Mouse (Mus musculus) lung, embryonic 16.5 days (tissue): ENCODE data around the gene Tead1. TPM values are rescaled to one million over a fixed set of nuclear protein-coding genes. Genes with fewer than 3 reads are reported as not detected.

Source experiments
- ATAC-seq: fragments of 200-750 bp; cut with Nextera tagmentation; 2 replicates; pipeline ENCODE4 v1.8.0; 2017; ENCODE audit warnings: low read depth, mild to moderate bottlenecking, moderate library complexity
- H3K27ac ChIP-seq: fragments of 300-500 bp; sonication (generic); 2 replicates; pipeline ENCODE4 v1.5.1; 2014; ENCODE audit warnings: mild to moderate bottlenecking, control low read depth, low read length
- H3K27me3 ChIP-seq: fragments of 300-500 bp; sonication (generic); 2 replicates; pipeline ENCODE4 v1.6.1; 2014; ENCODE audit warnings: low read depth, low read length, mixed read lengths; ENCODE audit not compliant: control insufficient read depth, insufficient read depth
- H3K36me3 ChIP-seq: fragments of 300-500 bp; sonication (generic); 2 replicates; pipeline ENCODE4 v1.6.1; 2014; ENCODE audit warnings: low read length; ENCODE audit not compliant: control insufficient read depth, insufficient read depth
- H3K4me1 ChIP-seq: fragments of 300-500 bp; sonication (generic); replicated peaks from 2 replicates; pipeline ENCODE4 v1.6.1; 2014; ENCODE audit warnings: low read length, mixed read lengths; ENCODE audit not compliant: control insufficient read depth, insufficient read depth
- H3K4me2 ChIP-seq: fragments of 300-500 bp; sonication (generic); 2 replicates; pipeline ENCODE4 v1.6.1; 2014; ENCODE audit warnings: low read depth, low read length, control low read depth
- H3K4me3 ChIP-seq: fragments of 300-500 bp; sonication (generic); 2 replicates; pipeline ENCODE4 v1.5.1; 2014; ENCODE audit warnings: mild to moderate bottlenecking, low read length, control low read depth
- H3K9ac ChIP-seq: fragments of 300-500 bp; sonication (generic); 2 replicates; pipeline ENCODE4 v1.6.1; 2014; ENCODE audit warnings: low read length, control low read depth
- H3K9me3 ChIP-seq: fragments of 300-500 bp; sonication (generic); 2 replicates; pipeline ENCODE4 v1.6.1; 2016; ENCODE audit warnings: low read length; ENCODE audit not compliant: control insufficient read depth
- WGBS: fragments of 180-500 bp; shearing (Covaris S2); extraction: QIAGEN DNeasy Blood & Tissue Kit; methylation state at CpG from one replicate; pipeline ENCODE4 v1.1.7; 2014; 5-methylcytosine and 5-hydroxymethylcytosine counted together
- polyA plus RNA-seq: library from polyadenylated mRNA; unstranded; fragments of >200 nt; fragmentation: Nextera tagmentation; extraction: Ambion mirVana; gene quantifications from 2 replicates; pipeline ENCODE4 v1.2.1, GENCODE M21; 2015

The Tead1 gene
- polyA plus RNA-seq, 1 experiment from 2014 or later: 20.1 TPM

DNA sequence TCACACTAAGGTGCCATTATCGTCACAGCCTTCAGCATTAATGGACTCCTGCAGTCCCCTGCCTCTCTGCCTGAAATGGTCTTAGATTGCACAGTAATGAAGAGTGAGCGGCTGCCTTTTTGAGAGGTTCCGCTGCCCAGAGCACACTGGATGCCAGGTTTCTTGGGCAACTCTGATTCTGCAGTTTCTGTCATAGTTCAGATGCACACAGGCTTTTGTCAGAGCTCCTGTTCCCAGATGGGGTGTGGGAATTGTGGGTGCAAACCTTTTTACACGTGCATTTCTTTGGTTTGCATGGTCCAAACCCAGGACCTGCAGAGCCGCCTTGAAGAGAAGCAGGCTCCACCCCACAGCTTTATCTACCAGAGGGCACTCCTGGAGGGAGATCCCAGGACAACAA lies 19.3 kb upstream of the Tead1 start:
- Histone ChIP-seq H3K4me3 (no peak overlapping the region), H3K4me1 (peaks cover 39% of the 10 kb centered on the region), H3K9me3 (no peaks in the 10 kb centered on the region), H3K27ac (peak overlapping the region; percentile 18; the same call in 1 of the 2 replicates), H3K36me3 (no peaks in the 10 kb centered on the region), H3K9ac (no peak overlapping the region), H3K4me2 (no peak overlapping the region), H3K27me3 (no peaks in the 10 kb centered on the region)
- WGBS: 49% methylated on average over 5 of the region's 5 CpGs
- no peak for ATAC-seq

DNA sequence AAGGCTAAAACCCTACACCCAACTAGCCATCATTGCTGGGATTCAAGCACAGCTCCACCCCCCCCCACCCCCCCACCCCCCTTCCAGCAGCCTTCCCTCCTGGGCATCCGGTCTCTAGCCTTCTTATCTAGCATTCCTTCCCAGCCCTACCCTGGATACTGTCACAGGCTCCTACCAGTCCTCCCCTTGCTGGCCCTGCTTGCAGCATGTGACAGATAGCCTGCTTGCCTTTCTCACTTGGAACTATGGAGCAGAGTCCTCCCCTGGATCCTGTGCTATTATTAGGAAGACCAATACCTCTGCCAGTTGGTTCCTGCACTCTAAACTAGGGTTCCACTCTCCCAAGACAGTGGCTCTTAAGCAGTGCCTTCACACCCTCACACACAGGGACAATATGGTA lies 18.8 kb upstream of the Tead1 start:
- Histone ChIP-seq H3K36me3 (no peaks in the 10 kb centered on the region), H3K4me2 (no peak overlapping the region), H3K4me3 (no peak overlapping the region), H3K27me3 (no peaks in the 10 kb centered on the region), H3K9ac (no peak overlapping the region), H3K27ac (no peak overlapping the region), H3K4me1 (peaks cover 39% of the 10 kb centered on the region), H3K9me3 (no peaks in the 10 kb centered on the region)
- WGBS: 0% methylated on average over 1 of the region's 1 CpGs
- peak; percentile 42; the same call in 1 of the 2 replicates for ATAC-seq

DNA sequence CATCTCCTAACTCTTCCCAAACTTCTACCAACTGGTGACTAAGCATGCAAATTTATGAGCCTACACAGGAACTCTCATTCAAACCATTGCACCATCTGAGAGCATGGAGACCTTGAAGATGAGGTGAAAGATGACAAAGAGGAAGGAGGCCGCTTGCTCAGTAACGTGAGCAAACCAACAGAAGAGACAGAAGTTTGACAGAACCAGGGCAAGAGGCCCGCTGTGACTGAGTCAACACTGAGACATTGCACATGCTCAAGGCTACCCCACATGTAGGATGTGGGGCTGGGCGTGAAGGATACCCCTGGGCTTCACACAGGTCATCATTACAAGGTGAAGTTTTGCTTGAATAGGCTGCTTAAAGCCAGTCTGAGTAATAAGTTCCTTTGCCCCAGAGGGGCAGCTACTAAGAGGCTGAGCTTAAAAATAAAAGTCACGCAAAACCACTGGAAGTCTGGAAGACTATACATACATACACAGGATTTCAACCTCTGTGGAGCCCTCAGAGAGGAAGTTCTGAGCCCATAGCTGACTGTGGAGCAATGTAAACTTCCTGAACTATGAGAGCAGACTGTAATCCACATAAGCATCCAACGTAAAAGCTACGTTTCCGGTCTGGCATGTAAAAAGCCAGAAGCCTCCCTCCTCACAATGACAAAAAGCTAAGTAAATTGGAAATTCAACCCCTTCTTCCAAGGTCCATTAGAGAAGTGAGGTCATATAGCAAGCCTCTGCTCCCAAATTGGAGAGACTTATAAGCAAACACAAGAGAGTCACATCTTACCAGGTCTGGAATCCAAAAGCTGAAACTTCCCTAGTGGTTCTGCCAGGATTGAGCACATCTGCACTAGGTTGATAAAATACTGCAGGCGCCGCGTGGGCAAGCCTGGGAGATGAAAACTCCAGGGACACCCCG lies 16.5 kb upstream of the Tead1 start:
- Histone ChIP-seq H3K4me1 (peaks cover 28% of the 10 kb centered on the region), H3K4me3 (peak overlapping the region; percentile 26; the same call in 1 of the 2 replicates), H3K36me3 (no peaks in the 10 kb centered on the region), H3K9me3 (no peaks in the 10 kb centered on the region), H3K4me2 (peak overlapping the region; percentile 50), H3K27ac (peak overlapping the region; percentile 96), H3K9ac (peak overlapping the region; percentile 53), H3K27me3 (no peaks in the 10 kb centered on the region)
- 21% methylated on average over 12 of the region's 12 CpGs for WGBS
- peak; percentile 59 for ATAC-seq

DNA sequence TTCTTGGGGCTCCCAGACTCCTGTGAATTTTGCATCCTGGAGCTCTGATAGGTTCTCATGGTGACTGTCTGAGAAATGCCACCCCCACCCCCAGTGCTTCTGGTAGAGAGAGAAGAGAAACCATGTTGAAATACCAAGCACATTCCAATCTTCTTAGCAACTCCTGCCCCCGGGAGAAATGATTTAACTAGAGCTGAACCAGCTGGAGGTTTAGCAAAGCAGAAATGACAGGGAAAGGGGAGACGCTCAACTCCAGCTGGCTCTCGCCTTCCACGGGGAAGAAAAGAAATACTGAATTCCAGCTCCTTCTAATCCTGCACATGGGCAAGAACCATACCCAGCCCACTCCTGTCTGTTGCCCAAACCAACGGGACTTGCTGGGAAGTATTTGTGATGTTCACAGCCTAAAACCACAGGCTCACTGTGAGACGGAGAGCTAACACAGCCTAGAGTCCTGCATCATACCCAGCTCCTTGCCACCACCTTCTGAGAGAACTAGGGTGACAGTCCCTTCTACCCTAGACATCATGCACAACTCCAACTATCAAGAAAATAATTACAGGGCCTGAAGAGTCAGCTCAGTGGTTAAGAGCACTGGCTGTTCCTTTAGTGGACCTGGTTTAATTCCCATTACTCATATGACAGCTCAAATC lies 15.7 kb upstream of the Tead1 start:
- no peaks in the 10 kb centered on the region for H3K36me3 ChIP-seq
- H3K27ac ChIP-seq: peak overlapping the region; percentile 96
- peak overlapping the region; percentile 53 for H3K9ac ChIP-seq
- H3K4me1 ChIP-seq: peaks cover 28% of the 10 kb centered on the region
- ATAC-seq: peak; percentile 90
- no peaks in the 10 kb centered on the region for H3K9me3 ChIP-seq
- WGBS: 13% methylated on average over 6 of the region's 6 CpGs
- H3K27me3 ChIP-seq: no peaks in the 10 kb centered on the region
- peak overlapping the region; percentile 26; the same call in 1 of the 2 replicates for H3K4me3 ChIP-seq
- peak overlapping the region; percentile 50 for H3K4me2 ChIP-seq

DNA sequence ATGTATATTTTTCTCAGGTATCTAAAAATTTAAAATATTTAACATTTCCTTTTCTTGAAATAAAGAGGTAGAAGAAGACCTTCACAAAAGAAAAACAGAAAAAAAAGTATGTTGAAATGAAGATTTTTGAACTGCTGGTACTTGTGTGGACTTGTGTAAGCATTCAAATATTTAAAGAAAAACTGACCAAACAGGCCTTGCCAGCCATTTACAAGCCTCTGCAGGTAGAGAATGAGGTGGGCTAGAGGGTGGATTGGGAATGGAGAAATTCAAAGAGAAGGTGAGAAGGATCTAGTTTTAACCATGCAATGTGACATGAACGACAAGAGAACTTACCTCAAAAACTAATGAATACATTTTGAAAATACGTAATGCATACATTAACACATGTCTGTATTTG lies 9.1 kb upstream of the Tead1 start:
- H3K4me3 ChIP-seq: no peak overlapping the region
- WGBS: 61% methylated on average over 2 of the region's 2 CpGs
- no peak overlapping the region for H3K4me2 ChIP-seq
- H3K4me1 ChIP-seq: no peaks in the 10 kb centered on the region; the same call in 1 of the 2 replicates
- H3K27me3 ChIP-seq: no peaks in the 10 kb centered on the region
- H3K27ac ChIP-seq: peak overlapping the region; percentile 67
- ATAC-seq: no peak; the same call in 1 of the 2 replicates
- H3K36me3 ChIP-seq: no peaks in the 10 kb centered on the region
- H3K9ac ChIP-seq: no peak overlapping the region
- H3K9me3 ChIP-seq: 0 out of 2 replicates have a peak, but pooled peaks cover 2% of the 10 kb centered on the region

DNA sequence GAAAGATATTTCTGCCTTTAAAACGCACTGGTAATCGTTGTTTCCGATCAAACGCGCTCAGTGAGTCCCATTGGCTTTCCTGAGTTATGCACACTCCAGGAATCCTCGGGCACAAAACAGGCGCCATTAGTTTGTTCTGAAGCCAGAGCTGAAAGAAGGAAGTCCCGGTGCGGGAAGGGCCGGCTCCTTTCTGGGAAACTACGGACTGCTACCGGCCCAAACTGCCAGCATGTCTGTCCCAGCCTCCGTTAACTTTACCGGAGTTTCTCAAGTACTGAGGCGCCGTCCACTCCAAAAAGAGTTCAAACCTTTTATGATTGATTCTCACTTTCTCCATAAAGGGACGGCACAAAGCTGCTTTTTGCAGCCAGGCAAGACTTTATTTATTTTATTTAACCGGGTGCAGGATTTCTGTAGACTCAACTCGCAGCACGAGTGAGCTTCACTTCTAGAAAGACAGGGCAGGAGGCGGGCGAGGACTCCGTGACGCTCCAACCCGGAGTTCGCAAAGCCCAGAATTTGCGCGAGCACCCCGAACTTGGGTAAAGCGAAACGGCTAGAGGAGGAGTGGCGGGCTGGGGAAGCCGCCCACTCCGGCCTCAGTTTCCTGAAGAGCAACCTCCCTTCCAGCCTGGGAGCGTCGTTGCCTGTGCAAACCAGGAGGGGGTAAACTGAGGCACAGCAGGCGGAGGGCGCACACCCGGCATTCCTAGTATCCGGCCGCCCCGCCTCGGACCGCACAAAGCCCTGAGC lies 524 bp upstream of the Tead1 start:
- Histone ChIP-seq H3K4me2 (peak overlapping the region; percentile 65), H3K9me3 (0 out of 2 replicates have a peak, but pooled peaks cover 4% of the 10 kb centered on the region), H3K36me3 (no peaks in the 10 kb centered on the region), H3K27ac (peak overlapping the region; percentile 99), H3K9ac (peak overlapping the region; percentile 96), H3K4me1 (peaks cover 6% of the 10 kb centered on the region), H3K27me3 (no peaks in the 10 kb centered on the region), H3K4me3 (peak overlapping the region; percentile 71)
- ATAC-seq: peak; percentile 76
- WGBS: under 1% methylated on average over 44 of the region's 44 CpGs

DNA sequence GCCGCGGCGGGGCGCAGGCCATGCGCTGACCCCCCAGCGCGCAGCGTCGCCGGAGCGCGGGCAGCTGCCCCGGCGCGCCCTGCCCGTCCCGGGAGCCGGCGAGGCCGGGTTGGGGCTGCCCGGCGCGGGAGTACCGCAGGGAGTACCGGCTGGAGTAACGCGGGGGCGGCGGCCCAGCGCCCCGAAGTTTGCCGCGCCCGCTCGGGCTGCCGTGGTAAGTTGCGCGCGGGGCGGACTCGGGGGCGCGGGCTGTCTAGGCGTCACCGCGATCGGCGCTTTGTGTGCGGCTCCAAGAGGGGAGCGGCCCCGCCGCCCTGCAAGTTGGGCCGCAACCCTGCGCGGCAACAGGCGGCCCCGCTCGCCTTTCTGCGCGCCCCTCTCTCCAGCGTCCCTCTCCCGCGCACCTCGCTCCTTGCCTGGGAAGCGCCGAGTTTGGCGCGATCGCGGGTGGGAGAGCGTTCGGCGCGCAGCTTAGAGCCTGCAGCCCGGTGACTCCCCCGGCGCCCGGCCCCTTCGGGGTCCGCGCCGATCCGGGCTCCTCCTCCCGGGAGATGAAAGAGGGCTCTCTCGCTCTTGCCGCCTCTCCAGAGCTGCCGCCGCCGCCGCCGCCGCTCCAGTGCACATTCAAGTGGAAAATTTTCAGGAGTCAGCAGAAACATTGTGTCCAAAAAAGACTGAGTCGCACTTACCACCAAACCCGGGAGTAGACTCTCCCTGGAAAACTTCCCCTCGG lies 561 bp downstream of the Tead1 start:
- under 1% methylated on average over 64 of the region's 95 CpGs for WGBS
- H3K9ac ChIP-seq: peak overlapping the region; percentile 96
- peak overlapping the region; percentile 71 for H3K4me3 ChIP-seq
- H3K4me2 ChIP-seq: peak overlapping the region; percentile 65
- H3K27ac ChIP-seq: peak overlapping the region; percentile 99
- H3K27me3 ChIP-seq: no peaks in the 10 kb centered on the region
- peaks cover 15% of the 10 kb centered on the region for H3K4me1 ChIP-seq
- peak; percentile 63 for ATAC-seq
- 0 out of 2 replicates have a peak, but pooled peaks cover 4% of the 10 kb centered on the region for H3K9me3 ChIP-seq
- no peaks in the 10 kb centered on the region for H3K36me3 ChIP-seq

DNA sequence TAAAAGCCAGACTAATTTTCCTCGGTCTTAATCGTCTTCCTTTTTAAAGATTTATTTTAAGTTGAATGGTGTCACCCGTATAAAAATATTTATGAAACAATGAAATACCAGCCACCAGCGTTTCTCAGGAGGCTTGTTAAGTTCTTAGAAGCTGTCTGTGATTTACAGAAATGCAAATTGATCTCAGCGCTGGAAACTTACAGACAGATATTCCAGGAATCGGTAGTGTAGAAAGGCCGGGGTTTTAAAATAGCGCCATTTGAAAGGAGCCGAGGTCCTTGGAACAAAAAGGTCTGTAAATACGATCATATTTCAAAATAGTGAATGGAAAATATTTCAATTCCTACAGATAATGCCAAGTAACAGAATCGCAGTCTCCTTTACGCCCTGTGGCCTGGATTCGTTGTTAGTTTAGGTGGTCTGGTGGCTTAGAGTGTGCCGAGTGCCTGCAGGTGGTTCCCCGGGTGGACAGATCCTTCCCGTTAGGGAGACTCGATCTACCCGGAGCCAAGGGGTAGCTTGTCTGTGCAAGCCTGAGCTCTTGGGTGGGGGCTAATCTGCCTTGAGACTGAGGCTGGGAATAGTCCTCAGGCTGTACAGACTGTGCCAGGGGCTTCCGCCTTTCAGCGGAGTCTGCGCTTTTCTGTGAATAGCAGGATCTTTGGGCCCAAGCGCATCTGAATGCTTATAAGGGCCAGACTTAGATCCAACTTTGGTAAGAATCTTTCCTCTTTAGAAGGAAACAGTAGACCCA lies 1.6 kb downstream of the Tead1 start:
- WGBS: 1% methylated on average over 22 of the region's 22 CpGs

More for the DNA sequence above, 1.6 kb downstream of the Tead1 start:
- H3K9ac ChIP-seq: peak overlapping the region; percentile 96
- peak overlapping the region; percentile 71 for H3K4me3 ChIP-seq
- no peaks in the 10 kb centered on the region for H3K36me3 ChIP-seq
- peak overlapping the region; percentile 65 for H3K4me2 ChIP-seq
- H3K4me1 ChIP-seq: peaks cover 25% of the 10 kb centered on the region
- H3K9me3 ChIP-seq: no peaks in the 10 kb centered on the region
- no peaks in the 10 kb centered on the region for H3K27me3 ChIP-seq
- peak overlapping the region; percentile 80 for H3K27ac ChIP-seq
- no peak for ATAC-seq
